Mouse (Mus musculus) MEL (cell line): ENCODE results near the gene Cyp2u1. TPM values are rescaled to one million over a fixed set of nuclear protein-coding genes. Genes with fewer than 3 reads are reported as not detected.

Experiments used
- DNase-seq: peaks from one replicate; pipeline ENCODE4 v3.0.0; 2011; ENCODE audit warnings: low read depth, low spot score
- H3K27ac ChIP-seq: 2 replicates; pipeline ENCODE4 v1.5.1; 2012; ENCODE audit warnings: low read depth, mild to moderate bottlenecking, control low read depth, low read length, moderate library complexity; ENCODE audit not compliant: control insufficient read depth
- H3K27me3 ChIP-seq, 2 experiments: fragments of 150-350 bp in 1 of 2; sonication (generic) in 1 of 2; 2 replicates each; pipeline ENCODE4 v1.6.1; 2012; ENCODE audit warnings: low read length in 2 of 2, mild to moderate bottlenecking in 2 of 2, improper control_type of control experiment in 1 of 2, moderate library complexity in 1 of 2; ENCODE audit not compliant: insufficient read depth in 2 of 2, control insufficient read depth in 1 of 2
- H3K36me3 ChIP-seq, 2 experiments: 2 replicates each; pipeline ENCODE4 v1.6.1; 2012 to 2014; ENCODE audit warnings: low read length in 2 of 2, improper control_type of control experiment in 1 of 2, inconsistent platforms in 1 of 2, mild to moderate bottlenecking in 1 of 2; ENCODE audit not compliant: insufficient read depth in 2 of 2, control insufficient read depth in 1 of 2
- H3K4me1 ChIP-seq, 2 experiments: fragments of 150-350 bp in 1 of 2; sonication (generic) in 1 of 2; 2 replicates each; pipeline ENCODE4 v1.6.1; 2012; ENCODE audit warnings: low read length in 2 of 2, improper control_type of control experiment in 1 of 2, mild to moderate bottlenecking in 1 of 2; ENCODE audit not compliant: insufficient read depth in 2 of 2, control insufficient read depth in 1 of 2
- H3K4me3 ChIP-seq, 2 experiments: fragments of 150-350 bp in 1 of 2; sonication (generic) in 1 of 2; 2 replicates each; pipeline ENCODE4 v1.5.1; 2012; ENCODE audit warnings: low read depth in 2 of 2, low read length in 2 of 2, mild to moderate bottlenecking in 2 of 2, moderate library complexity in 2 of 2, control low read depth in 1 of 2, improper control_type of control experiment in 1 of 2; ENCODE audit not compliant: control insufficient read depth in 1 of 2, insufficient read depth in 1 of 2
- H3K79me2 ChIP-seq: 2 replicates; pipeline ENCODE4 v1.6.1; 2012; ENCODE audit warnings: mild to moderate bottlenecking, low read length, moderate library complexity; ENCODE audit not compliant: control insufficient read depth, poor library complexity, insufficient read depth
- H3K9ac ChIP-seq: 2 replicates; pipeline ENCODE4 v1.6.1; 2012; ENCODE audit warnings: low read depth, mild to moderate bottlenecking, control low read depth, low read length, moderate library complexity; ENCODE audit not compliant: control insufficient read depth, poor library complexity, severe bottlenecking
- H3K9me3 ChIP-seq: fragments of 150-350 bp; sonication (generic); replicated peaks from 2 replicates; pipeline ENCODE4 v1.6.1; 2012; ENCODE audit warnings: mild to moderate bottlenecking, low read length, improper control_type of control experiment, moderate library complexity; ENCODE audit not compliant: insufficient read depth
- BHLHE40 ChIP-seq: IDR thresholded peaks from 2 replicates; pipeline ENCODE4 v1.6.1; 2012; ENCODE audit warnings: low read depth, mild to moderate bottlenecking, inconsistent platforms, low read length, improper control_type of control experiment, borderline replicate concordance
- CHD1 ChIP-seq: IDR thresholded peaks from 2 replicates; pipeline ENCODE4 v1.6.1; 2012; ENCODE audit warnings: low read depth, mild to moderate bottlenecking, inconsistent platforms, low read length, improper control_type of control experiment
- GABPA ChIP-seq: IDR thresholded peaks from 2 replicates; pipeline ENCODE4 v1.6.1; 2012; ENCODE audit warnings: low read depth, mild to moderate bottlenecking, inconsistent platforms, low read length, improper control_type of control experiment, moderate library complexity
- HCFC1 ChIP-seq: IDR thresholded peaks from 2 replicates; pipeline ENCODE4 v1.6.1; 2012; ENCODE audit warnings: low read depth, mild to moderate bottlenecking, inconsistent platforms, low read length, improper control_type of control experiment, moderate library complexity
- MAFK ChIP-seq: IDR thresholded peaks from 2 replicates; pipeline ENCODE4 v1.6.1; 2011; ENCODE audit warnings: low read depth, mild to moderate bottlenecking, low read length, improper control_type of control experiment, borderline replicate concordance
- MAZ ChIP-seq: IDR thresholded peaks from 2 replicates; pipeline ENCODE4 v1.6.1; 2012; ENCODE audit warnings: low read depth, mild to moderate bottlenecking, inconsistent platforms, low read length, improper control_type of control experiment
- MXI1 ChIP-seq: IDR thresholded peaks from 2 replicates; pipeline ENCODE4 v1.6.1; 2011; ENCODE audit warnings: mild to moderate bottlenecking, low read depth, low read length, improper control_type of control experiment
- MYC ChIP-seq: IDR thresholded peaks from 2 replicates; pipeline ENCODE4 v1.6.1; 2011; ENCODE audit warnings: low read depth, mild to moderate bottlenecking, low read length, improper control_type of control experiment, moderate library complexity
- NELFE ChIP-seq: IDR thresholded peaks from 2 replicates; pipeline ENCODE4 v1.6.1; 2011; ENCODE audit warnings: low read depth, low read length, improper control_type of control experiment
- NRF1 ChIP-seq: IDR thresholded peaks from 2 replicates; pipeline ENCODE4 v1.6.1; 2014; ENCODE audit warnings: low read depth, mild to moderate bottlenecking, inconsistent platforms, low read length, improper control_type of control experiment, moderate library complexity; ENCODE audit not compliant: poor library complexity, insufficient read depth, severe bottlenecking
- POLR2AphosphoS2 ChIP-seq: IDR thresholded peaks from 2 replicates; pipeline ENCODE4 v1.6.1; 2011; ENCODE audit warnings: low read length, improper control_type of control experiment
- TBP ChIP-seq: IDR thresholded peaks from 2 replicates; pipeline ENCODE4 v1.8.0; 2011; ENCODE audit warnings: low read depth, low read length, improper control_type of control experiment
- TCF12 ChIP-seq: IDR thresholded peaks from 2 replicates; pipeline ENCODE4 v1.6.1; 2014; ENCODE audit warnings: low read depth, mild to moderate bottlenecking, inconsistent platforms, low read length, improper control_type of control experiment, moderate library complexity
- USF1 ChIP-seq: IDR thresholded peaks from 2 replicates; pipeline ENCODE4 v1.6.1; 2014; ENCODE audit warnings: low read depth, mild to moderate bottlenecking, inconsistent platforms, low read length, improper control_type of control experiment, moderate library complexity
- USF2 ChIP-seq, 2 experiments: IDR thresholded peaks; 2 replicates each; pipeline ENCODE4 v1.6.1; 2011 to 2012; ENCODE audit warnings: improper control_type of control experiment in 2 of 2, low read length in 2 of 2, borderline replicate concordance in 1 of 2, inconsistent platforms in 1 of 2, low read depth in 1 of 2, mild to moderate bottlenecking in 1 of 2; ENCODE audit not compliant: insufficient read depth in 1 of 2
- ZC3H11A ChIP-seq: IDR thresholded peaks from 2 replicates; pipeline ENCODE4 v1.6.1; 2012; ENCODE audit warnings: low read depth, mild to moderate bottlenecking, inconsistent platforms, low read length, improper control_type of control experiment
- ZKSCAN1 ChIP-seq: IDR thresholded peaks from 2 replicates; pipeline ENCODE4 v1.6.1; 2012; ENCODE audit warnings: low read depth, mild to moderate bottlenecking, inconsistent platforms, low read length, improper control_type of control experiment, moderate library complexity
- ZMIZ1 ChIP-seq: IDR thresholded peaks from 2 replicates; pipeline ENCODE4 v1.6.1; 2012; ENCODE audit warnings: low read depth, mild to moderate bottlenecking, inconsistent platforms, low read length, improper control_type of control experiment, moderate library complexity
- polyA plus RNA-seq, 2 experiments: library from polyadenylated mRNA; stranded (reverse) in 1 of 2; unstranded in 1 of 2; fragments of >175 nt in 1 of 2; fragments of >200 nt in 1 of 2; gene quantifications; 2 replicates each; pipeline versions ENCODE4 v1.2.1 to v1.2.4; 2012; ENCODE audit warnings: low replicate concordance in 2 of 2, low read depth in 1 of 2; ENCODE audit not compliant: insufficient read length in 2 of 2, insufficient read depth in 1 of 2, missing spikeins in 1 of 2
- total RNA-seq: library from RNA; depleted of rRNA; stranded (reverse); fragments of 300-350 nt; gene quantifications from 2 replicates; pipeline ENCODE4 v1.2.3, GENCODE M21; 2012

Gene Cyp2u1
- total and polyA plus RNA-seq, 3 experiments, result 3.6 to 4.5 TPM; not detected in 1

GRCm38 (mm10) chr3:131266366-131267050, 36.5 kb downstream of the Cyp2u1 start:
- Histone ChIP-seq H3K9me3 (no peaks in the 10 kb centered on the region), H3K36me3 (peaks cover 0 to 5% of the 10 kb centered on the region in 2 experiments; a peak in 2 of 4 replicates), H3K79me2 (no peaks in the 10 kb centered on the region), H3K4me1 (peaks cover 4 to 8% of the 10 kb centered on the region in 2 experiments; a peak in 3 of 4 replicates), H3K27me3 (no peaks in the 10 kb centered on the region), H3K9ac (no peak overlapping the region), H3K27ac (no peak overlapping the region), H3K4me3 (no peak overlapping the region)
- no peak for TF ChIP-seq MXI1
- TF ChIP-seq HCFC1, result no peak
- TF ChIP-seq NELFE, result no peak
- TF ChIP-seq ZC3H11A, result no peak
- TF ChIP-seq GABPA, result no peak
- no peak for TF ChIP-seq MAZ
- no peak for DNase-seq

GRCm38 (mm10) chr3:131265516-131265915, 37.5 kb downstream of the Cyp2u1 start:
- Histone ChIP-seq H3K9me3 (no peaks in the 10 kb centered on the region), H3K4me3 (no peak overlapping the region), H3K27ac (no peak overlapping the region), H3K79me2 (no peaks in the 10 kb centered on the region), H3K36me3 (peaks cover 0 to under 1% of the 10 kb centered on the region in 2 experiments; a peak in 1 of 4 replicates), H3K27me3 (no peaks in the 10 kb centered on the region), H3K9ac (no peak overlapping the region), H3K4me1 (peaks cover 0 to 4% of the 10 kb centered on the region in 2 experiments; a peak in 2 of 4 replicates)
- DNase-seq, result no peak
- TF ChIP-seq ZKSCAN1, result no peak
- no peak for TF ChIP-seq ZC3H11A
- no peak for TF ChIP-seq POLR2AphosphoS2
- no peak for TF ChIP-seq MYC
- TF ChIP-seq MAFK, result no peak
- no peak for TF ChIP-seq USF1
- TF ChIP-seq NRF1, result no peak
- TF ChIP-seq USF2 (IDR thresholded peaks at IDR 0.05; ENCODE audit: borderline replicate concordance in 1 of 2, insufficient read depth in 1 of 2, low read depth in 1 of 2, low read length in 2 of 2), result no peak
- no peak for TF ChIP-seq TCF12
- TF ChIP-seq MXI1, result no peak
- TF ChIP-seq ZMIZ1, result no peak
- no peak for TF ChIP-seq NELFE
- TF ChIP-seq CHD1, result no peak
- TF ChIP-seq MAZ, result no peak
- TF ChIP-seq TBP, result no peak
- TF ChIP-seq BHLHE40, result no peak
